Mouse (Mus musculus) liver, adult 2 months (tissue): ENCODE measurements at regions not wholly inside any gene's neighbourhood (a gene's known extent, or its start where the extent isn't known, plus 50 kb on each side); places are given as distances from the start of the nearest gene placed in this dataset.

Experiments used
- DNase-seq: peaks from one replicate; pipeline ENCODE4 v3.0.0-alpha.2; 2011; ENCODE audit warnings: low read depth, low spot score; ENCODE audit errors: extremely low read depth
- H3K27ac ChIP-seq: fragments of 200-500 bp; replicated peaks from 2 replicates; pipeline ENCODE4 v1.5.1; 2012; ENCODE audit warnings: low read depth, mild to moderate bottlenecking, control low read depth, inconsistent platforms, low read length; ENCODE audit not compliant: insufficient read depth
- H3K27me3 ChIP-seq: fragments of 200-500 bp; 2 replicates; pipeline ENCODE4 v1.6.1; 2012; ENCODE audit warnings: mild to moderate bottlenecking, moderate library complexity, low read length, inconsistent platforms; ENCODE audit not compliant: control insufficient read depth, insufficient read depth
- H3K36me3 ChIP-seq: fragments of 200-500 bp; 2 replicates; pipeline ENCODE4 v1.6.1; 2012; ENCODE audit warnings: low read length, inconsistent platforms; ENCODE audit not compliant: control insufficient read depth, insufficient read depth
- H3K4me1 ChIP-seq: fragments of 200-500 bp; 2 replicates; pipeline ENCODE4 v1.6.1; 2011; ENCODE audit warnings: low read length; ENCODE audit not compliant: control insufficient read depth, insufficient read depth
- H3K4me3 ChIP-seq: fragments of 200-500 bp; 2 replicates; pipeline ENCODE4 v1.5.1; 2011; ENCODE audit warnings: low read depth, mild to moderate bottlenecking, control low read depth, low read length, moderate library complexity; ENCODE audit not compliant: insufficient read depth
- H3K79me2 ChIP-seq: fragments of 200-500 bp; 2 replicates; pipeline ENCODE4 v1.6.1; 2012; ENCODE audit warnings: inconsistent platforms, mild to moderate bottlenecking, low read length, moderate library complexity; ENCODE audit not compliant: control insufficient read depth, insufficient read depth
- H3K9ac ChIP-seq: fragments of 200-500 bp; 2 replicates; pipeline ENCODE4 v1.6.1; 2012; ENCODE audit warnings: low read depth, mild to moderate bottlenecking, control low read depth, inconsistent platforms, low read length
- CTCF ChIP-seq: fragments of 200-500 bp; IDR thresholded peaks from 2 replicates; pipeline ENCODE4 v1.5.1; 2011; ENCODE audit warnings: low read depth, low read length, control low read depth
- POLR2A ChIP-seq: fragments of 200-500 bp; IDR thresholded peaks from 2 replicates; pipeline ENCODE4 v1.6.1; 2011; ENCODE audit warnings: low read length, control low read depth; ENCODE audit not compliant: insufficient read depth; ENCODE audit errors: extremely low read depth
- WGBS: fragments of 180-500 bp; shearing (Covaris S2); methylation state at CpG from one replicate; pipeline ENCODE4 v1.1.7; 2018; 5-methylcytosine and 5-hydroxymethylcytosine counted together

DNA sequence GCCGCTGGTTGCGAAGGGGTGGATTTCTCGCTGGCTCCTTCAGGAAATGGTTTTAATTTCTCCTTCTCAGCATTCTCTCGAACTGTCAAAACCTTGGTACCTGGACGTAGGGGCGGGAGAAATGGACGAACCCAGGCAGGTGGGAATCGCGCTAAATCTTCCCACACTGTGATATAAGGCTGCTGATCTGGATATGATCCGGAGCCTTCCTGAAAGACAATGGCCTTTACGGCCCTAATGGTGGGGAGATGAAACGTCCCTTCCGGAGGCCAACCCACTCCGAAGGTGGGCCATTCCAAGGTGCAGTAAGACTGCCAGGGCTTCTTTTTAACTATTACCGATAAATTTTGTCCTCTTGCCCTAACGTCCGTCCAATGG, 279.1 kb downstream of the Gm21863 start:
- Histone ChIP-seq H3K4me1 (no peaks in the 10 kb centered on the region), H3K79me2 (no peaks in the 10 kb centered on the region), H3K36me3 (no peaks in the 10 kb centered on the region), H3K27ac (no peak overlapping the region), H3K4me3 (no peak overlapping the region), H3K27me3 (peaks cover 17% of the 10 kb centered on the region; the same call in 1 of the 2 replicates), H3K9ac (no peak overlapping the region)
- no peak for TF ChIP-seq POLR2A
- no peak for TF ChIP-seq CTCF
- WGBS = 69% methylated on average over 17 of the region's 17 CpGs
- peak; percentile 1 for DNase-seq

DNA sequence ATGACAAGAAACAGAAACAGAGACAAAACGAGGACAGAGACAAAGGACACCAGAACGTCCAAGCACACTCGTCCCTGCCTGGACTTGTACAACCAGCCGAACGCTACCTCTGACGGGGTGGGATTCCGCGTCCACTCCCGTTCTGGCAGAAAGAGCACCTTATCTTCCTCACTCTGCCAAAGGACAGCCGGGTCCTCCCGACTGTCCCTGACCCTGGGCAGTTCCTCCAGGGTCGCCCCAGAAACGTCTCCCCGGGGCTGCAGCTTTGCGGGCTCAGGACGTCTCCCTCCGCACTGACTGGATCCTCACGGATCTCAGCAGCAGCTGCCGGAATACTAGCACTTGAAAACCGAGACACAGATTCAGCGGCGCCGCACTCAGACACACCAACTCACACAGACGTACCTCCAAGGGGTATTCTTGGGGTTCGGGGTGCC, 279.6 kb downstream of the Gm21863 start:
- Histone ChIP-seq H3K9ac (no peak overlapping the region), H3K27ac (no peak overlapping the region), H3K27me3 (peaks cover 17% of the 10 kb centered on the region; the same call in 1 of the 2 replicates), H3K4me1 (no peaks in the 10 kb centered on the region), H3K4me3 (no peak overlapping the region), H3K79me2 (no peaks in the 10 kb centered on the region), H3K36me3 (no peaks in the 10 kb centered on the region)
- TF ChIP-seq CTCF = no peak
- no peak for TF ChIP-seq POLR2A
- 73% methylated on average over 25 of the region's 25 CpGs for WGBS
- peak; percentile 2 for DNase-seq
